Mouse (Mus musculus) G1E (cell line): ENCODE results near the gene Cbfa2t2.

Experiments
- CTCF ChIP-seq: IDR thresholded peaks from 2 replicates; pipeline ENCODE4 v1.5.1; 2012; ENCODE audit warnings: low read depth, low read length, inconsistent platforms, mixed read lengths
- POLR2AphosphoS5 ChIP-seq: IDR thresholded peaks from 2 replicates; pipeline ENCODE4 v1.6.1; 2012; ENCODE audit warnings: low read depth, low read length, inconsistent platforms; ENCODE audit not compliant: insufficient replicate concordance
- TAL1 ChIP-seq: conservative IDR thresholded peaks from 2 replicates; pipeline ENCODE4 v1.6.1; 2012; ENCODE audit warnings: low read depth, low read length, inconsistent platforms, mixed read lengths

DNA sequence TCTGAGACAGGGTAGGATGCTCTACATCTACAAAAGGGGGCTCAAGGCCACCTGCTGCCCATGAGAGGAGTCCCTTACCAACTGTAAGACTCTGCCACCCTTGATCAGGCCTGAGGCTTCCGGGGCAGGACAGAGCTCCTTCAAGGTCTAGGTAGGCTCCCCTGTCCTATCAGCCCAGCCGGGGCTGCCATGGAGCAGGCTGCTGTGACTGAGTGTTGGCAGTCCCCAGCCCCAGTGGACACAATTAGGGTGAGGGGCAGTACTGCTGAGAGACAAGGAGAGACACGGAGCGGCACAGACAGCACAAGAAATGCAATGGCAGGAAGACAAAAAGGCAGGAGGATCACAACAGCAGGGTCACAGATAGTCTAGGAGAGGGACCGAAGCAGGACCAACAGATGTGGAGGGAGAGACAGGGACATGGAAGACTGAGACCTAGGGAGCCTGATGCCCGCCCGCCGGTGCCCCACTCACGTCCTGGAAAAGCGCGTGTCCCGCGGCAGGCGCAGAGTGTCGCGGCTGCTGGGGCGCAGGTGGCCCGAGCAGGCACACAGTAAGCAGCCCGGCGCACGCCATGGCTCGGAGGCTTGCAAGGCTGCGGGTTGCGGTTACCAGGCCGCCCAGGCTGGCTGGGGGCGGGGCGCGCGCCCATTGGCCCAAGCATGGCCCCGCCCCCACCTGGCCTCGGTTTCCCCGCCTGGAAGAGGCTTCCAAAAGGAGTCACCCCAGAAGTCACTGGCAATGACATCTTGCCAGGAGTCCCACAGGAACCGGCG is 122.2 kb downstream of the Cbfa2t2 start, which contains the start of gene Necab3:
- no peak for TF ChIP-seq TAL1
- TF ChIP-seq CTCF, result no peak
- TF ChIP-seq POLR2AphosphoS5, result peak; percentile 79; the same call in 1 of the 2 replicates
